Mouse (Mus musculus) left cerebral cortex, postnatal 4 days (tissue): ENCODE measurements at regions not wholly inside any gene's neighbourhood (a gene's known extent, or its start where the extent isn't known, plus 50 kb on each side); places are given as distances from the start of the nearest gene placed in this dataset. TPM values are rescaled to one million over a fixed set of nuclear protein-coding genes. Genes with fewer than 3 reads are reported as not detected.
"Not testable (repeated sequence)": the region's sequence is repeated elsewhere in the genome, so short reads cannot be mapped to it uniquely, and the experiment has no call there.

Source experiments
- DNase-seq: peaks from one replicate; pipeline ENCODE4 v3.0.0-alpha.2; 2022
- intact Hi-C: fragments of 180-260 bp; cut with DNase I; formaldehyde crosslinking; loops from one replicate; pipeline ENCODE4 v1.15.1; 2025
- microRNA-seq: library from miRNA; unstranded; fragments of <30 nt; microRNA quantifications from one replicate; pipeline ENCODE4 v1.2.0, GENCODE M21; 2022

DNA sequence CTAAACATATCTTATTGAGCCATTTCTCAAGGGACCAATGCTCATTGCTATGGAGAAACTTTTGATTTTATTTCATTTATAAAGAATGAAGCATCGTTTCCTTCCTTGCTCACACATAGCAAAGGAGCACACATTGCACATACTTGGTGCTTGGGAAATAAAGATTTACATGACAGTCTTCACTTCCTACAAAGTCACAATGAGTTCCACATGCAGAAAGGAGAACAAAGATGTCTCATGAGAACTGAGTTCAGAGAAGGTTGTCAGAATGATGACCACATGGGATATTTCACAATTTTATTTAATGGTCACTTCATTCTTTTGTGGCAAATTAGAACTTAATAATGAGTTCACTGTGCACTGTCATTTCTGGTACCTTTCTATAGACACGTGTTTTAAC lies 114.3 kb upstream of the Egfr start:
- intact Hi-C loops: no loop called here
- no peak for DNase-seq

DNA sequence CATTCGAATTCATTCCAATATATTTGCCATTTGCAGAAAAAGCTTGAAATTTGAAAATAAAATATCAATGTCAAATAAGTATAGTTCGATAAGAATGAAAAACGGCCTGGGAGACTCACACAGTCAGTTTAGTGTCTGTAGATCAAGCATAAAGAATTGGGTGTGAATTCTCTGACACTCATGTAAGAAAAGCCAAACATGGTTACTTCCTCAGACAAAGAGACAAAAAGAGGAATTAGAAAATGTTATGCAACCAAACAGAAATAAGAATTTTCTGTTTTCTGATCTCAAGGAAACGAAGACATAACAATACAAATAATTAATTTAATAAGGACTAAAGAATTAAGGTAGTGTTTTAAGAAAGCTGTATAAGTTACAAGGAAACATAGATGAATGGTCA lies 113.7 kb upstream of the Egfr start:
- DNase-seq: no peak
- intact Hi-C loops: no loop called here

DNA sequence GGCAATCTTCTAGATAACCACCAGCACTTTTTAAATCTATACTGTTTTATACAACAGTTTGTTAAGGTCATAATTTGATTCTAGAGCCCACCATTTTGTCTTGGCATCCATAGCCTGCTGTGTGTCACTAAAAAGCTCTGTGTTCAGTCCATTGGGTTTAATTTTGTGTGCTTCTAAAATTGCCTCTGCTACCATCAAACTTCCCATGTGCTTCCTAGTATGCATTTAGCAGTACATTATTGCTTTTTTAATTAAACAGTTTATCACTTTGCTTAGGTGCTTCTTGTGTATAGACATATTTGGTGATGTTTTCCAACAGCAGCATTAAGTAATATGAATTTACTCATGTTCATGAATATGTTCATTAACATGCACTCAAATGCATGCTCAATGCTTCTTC lies 102.4 kb upstream of the Egfr start:
- intact Hi-C loops: no loop called here
- no peak for DNase-seq

DNA sequence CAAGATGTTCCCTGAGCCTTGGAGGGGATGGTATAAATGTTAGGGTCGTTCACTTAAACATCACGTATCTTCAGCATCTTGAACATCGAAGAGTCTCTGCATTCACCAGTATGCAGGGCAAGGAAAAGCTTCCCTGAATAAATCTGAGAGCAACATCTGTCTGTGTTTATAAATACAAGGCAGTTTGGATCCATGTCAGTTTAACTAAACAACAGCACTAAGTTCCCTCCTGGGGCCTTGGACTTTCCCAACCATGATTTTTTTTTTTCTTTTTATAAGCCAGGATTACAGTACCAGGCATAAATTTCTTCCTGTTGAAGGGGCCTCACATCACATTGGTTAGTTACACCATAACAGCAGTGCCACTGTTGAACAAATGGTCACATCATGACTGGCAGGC lies 88.2 kb upstream of the Egfr start:
- intact Hi-C loops: no loop called here
- no peak for DNase-seq

DNA sequence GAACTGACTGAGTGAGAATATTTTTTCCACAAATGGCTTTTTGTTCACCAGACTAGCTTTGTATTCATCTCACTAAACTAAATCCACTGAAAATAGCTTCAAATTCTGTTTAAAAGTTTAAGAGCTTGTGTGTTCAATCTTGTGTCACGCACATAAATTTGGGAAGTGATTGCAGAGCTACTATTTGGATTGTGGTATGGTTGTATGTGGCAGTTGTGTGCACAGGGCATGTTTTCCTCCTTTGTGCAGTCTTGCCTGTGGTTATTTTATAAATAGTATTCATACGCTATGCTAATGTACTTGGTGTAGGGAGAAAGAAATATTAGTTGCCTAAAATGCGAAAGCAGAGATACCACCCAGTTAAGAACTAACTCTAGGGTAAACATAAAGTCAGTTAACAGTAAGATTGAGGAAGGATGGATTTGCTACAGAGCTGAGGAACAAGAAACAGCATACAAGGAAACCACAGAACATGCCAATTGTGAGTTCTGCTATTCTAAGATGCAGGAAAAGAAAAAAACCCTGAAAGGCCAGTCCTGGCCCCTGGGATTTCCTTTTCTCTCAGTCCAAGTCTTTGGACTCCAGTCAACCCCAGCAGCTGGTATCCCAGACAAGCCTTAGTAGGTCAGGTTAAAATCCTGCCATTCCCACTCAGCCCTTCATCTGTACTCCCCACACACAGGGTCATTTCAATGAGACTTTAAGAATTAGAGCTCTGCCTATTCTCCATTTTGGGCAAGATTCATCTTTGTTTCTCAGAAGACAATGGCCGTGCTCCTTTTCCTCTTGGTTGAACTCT lies 82.4 kb upstream of the Egfr start:
- intact Hi-C loops: no loop called here
- peak; percentile 48 for DNase-seq

DNA sequence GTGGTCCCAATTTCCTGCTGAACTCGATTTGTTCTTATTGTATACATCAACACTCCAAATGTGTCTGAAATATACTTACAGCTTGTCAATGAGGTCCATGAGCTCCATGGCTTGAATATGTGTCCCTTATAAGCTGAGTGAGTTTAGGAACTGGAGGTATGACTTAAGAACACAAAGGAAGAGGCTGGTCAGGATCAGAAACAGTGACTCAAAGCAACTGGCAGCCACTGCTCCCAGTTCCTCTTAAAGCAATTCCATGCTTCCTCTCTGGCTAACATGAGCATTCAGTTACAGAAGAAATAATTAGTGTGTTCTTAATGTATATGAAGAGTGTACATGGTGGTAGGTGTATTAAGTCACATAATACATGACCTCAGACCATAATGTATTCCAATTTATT lies 81.7 kb upstream of the Egfr start:
- DNase-seq: no peak

DNA sequence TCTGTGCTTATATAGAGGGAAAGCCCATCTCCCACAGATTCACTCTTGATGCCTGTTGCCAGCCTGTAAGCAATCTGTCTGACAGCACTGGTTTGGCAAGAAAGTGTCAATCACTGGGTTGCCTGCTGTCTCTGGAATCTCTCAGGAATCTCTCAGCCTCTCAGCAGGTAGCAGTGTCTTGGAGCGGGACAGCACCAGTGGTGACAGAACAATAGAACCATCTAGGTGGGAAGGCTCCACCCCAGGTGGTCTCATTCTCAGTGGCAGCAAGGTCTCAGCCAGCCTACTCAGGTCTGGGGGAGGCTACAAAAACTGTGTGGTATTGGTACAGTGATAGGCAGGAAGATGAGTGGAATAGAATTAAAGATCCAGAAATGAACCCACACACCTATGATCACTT lies 76.1 kb upstream of the Egfr start:
- intact Hi-C loops, DNase-seq: not testable (repeated sequence)

More for the DNA sequence above, 81.7 kb upstream of the Egfr start:
- intact Hi-C loops: no loop called here

DNA sequence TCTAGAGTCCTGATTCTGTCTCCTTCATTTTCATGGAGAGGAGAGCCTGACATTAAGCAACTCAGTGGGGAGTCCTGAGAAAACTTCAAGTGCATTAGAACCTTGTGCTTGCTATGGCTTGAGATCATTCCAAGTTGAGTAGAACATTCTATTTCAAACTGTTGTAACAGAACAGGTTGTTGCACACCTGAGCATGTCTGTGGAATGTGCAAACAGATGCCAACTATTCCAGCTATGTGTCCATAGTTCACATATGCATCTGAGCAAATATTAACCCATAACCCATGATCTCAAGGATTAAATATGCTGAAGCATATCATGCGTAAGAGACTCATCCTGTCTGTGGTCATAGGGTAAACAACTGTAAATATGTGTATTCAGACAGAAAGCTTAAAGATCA lies 68.5 kb upstream of the Egfr start:
- intact Hi-C loops: no loop called here
- DNase-seq: no peak

DNA sequence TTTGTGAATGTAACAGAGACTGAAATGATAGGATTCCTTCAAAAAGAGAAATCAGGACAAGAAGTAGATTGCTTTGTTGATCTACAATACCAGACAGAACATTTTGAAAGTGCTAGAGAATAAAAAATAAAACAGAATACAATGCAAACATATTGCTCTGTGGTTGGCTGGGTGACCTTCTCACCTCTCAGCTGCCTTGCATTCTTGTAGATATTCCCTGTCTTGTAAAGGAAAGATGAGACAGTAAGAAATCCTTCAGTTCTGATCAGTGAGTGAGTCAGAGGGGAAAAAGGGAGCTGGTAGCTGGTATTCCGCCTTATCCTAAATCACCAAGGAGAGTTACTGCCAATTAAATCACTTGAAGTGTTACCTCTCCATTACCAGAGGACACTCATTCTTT lies 56.4 kb upstream of the Egfr start:
- no peak for DNase-seq
- intact Hi-C loops: no loop called here

DNA sequence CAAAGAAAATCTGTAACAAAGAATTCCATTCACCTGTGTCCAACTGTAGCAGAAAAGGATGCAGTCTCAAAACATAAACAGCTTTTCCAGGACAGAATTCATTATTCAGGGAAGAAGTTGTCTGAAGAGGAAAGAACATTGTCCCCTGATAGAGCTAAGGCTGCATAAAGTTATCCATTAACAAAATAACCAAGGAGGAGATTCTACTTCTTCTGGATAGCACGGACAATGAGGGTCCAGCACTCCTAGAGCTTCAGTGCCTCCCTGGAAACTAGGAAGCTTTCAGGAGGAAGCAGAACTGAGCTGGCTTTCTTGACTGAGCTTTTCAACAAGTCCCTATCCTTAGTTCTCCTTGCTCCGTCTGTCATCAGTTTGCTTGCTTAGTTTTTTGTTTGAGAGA lies 55.2 kb upstream of the Egfr start:
- DNase-seq: no peak
- intact Hi-C loops: no loop called here

DNA sequence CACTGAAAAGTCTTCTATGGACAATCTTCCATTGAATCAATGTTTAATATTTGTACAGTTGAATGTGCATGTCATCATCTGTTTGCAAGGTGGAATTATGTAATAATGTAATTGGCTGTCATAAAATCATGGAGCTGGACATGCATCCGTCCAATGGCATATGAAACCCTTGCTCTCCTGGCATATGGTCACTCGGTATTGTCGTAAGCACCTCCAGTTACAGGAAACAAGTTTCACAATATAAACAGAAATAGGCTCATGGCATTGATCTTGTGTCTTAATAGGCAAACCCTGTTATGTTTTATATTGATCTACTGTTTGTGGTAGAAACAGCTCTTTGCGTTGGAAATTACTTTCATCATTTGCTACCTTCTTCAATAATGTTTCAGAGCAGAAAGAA lies 50.2 kb upstream of the Egfr start:
- no peak for DNase-seq
- intact Hi-C loops: no loop called here

Small RNA genes lying in the stretch of these regions (microRNA-seq; reads per million reads assigned to microRNA genes)
- not detected for gene Gm24714
